Mouse (Mus musculus): ENCODE measurements at regions not wholly inside any gene's neighbourhood (a gene's known extent, or its start where the extent isn't known, plus 50 kb on each side); places are given as distances from the start of the nearest gene placed in this dataset.

DNA sequence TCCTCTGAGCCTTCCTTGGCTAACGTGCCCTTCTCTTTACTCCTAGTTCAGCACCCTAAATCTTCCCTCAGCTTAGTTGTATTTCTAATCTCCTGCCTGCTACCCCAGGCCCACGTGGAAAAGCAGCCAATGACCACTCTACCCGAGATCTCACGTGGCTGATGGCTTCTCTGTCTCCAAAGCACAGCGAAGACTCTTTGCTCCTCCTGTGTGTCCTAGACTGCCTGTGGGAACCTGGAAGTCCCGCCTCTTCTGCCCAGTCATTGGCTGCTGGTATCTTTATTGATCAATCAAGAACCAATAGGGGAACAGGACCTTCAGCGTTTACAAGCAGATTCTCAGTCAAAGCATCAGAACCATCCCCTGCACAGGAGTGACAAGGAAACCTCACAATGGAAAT, 54.8 kb downstream of the Gm19935 start:
- Histone ChIP-seq H3K9me3 (ENCODE audit: control insufficient read depth, low read length) (no peaks in the 10 kb centered on the region), H3K4me1 (replicated peaks; ENCODE audit: control insufficient read depth, insufficient read depth, low read length) (no peaks in the 10 kb centered on the region), H3K9ac (ENCODE audit: low read length) (no peak overlapping the region), H3K27me3 (ENCODE audit: control insufficient read depth, insufficient read depth, low read depth, low read length) (no peaks in the 10 kb centered on the region), H3K4me3 (ENCODE audit: low read length) (no peak overlapping the region), H3K36me3 (ENCODE audit: control insufficient read depth, insufficient read depth, low read length) (no peaks in the 10 kb centered on the region), H3K4me2 (ENCODE audit: low read depth, low read length) (no peak overlapping the region), H3K27ac (ENCODE audit: low read length) (no peak overlapping the region)
- WGBS, result 82% methylated on average over 7 of the region's 7 CpGs
- no peak for ATAC-seq (ENCODE audit: low read depth)

DNA sequence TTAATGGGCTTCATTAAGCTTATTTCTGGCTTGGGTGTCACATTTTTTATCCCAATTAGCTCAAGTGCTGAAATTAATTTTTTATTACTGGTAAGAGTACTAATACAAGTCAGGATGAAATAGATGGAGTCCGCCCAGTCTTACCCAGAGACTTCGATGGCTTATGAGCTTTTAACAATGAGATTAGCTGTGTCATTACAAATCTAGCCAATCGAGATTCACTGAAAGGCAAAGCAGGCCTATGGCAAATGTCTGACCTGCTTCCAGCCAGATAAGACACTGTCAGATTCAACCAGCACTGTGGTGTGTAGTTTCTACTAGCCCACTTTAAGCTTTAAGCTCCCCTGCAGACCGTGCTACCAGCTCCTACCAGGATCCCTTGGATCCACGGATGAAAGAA, 55.2 kb downstream of the Gm19935 start:
- H3K4me2 ChIP-seq (ENCODE audit: low read depth, low read length), result no peak overlapping the region
- H3K9ac ChIP-seq (ENCODE audit: low read length), result no peak overlapping the region
- no peak overlapping the region for H3K4me3 ChIP-seq (ENCODE audit: low read length)
- no peak for ATAC-seq (ENCODE audit: low read depth)
- H3K4me1 ChIP-seq (replicated peaks; ENCODE audit: control insufficient read depth, insufficient read depth, low read length), result no peaks in the 10 kb centered on the region
- 82% methylated on average over 5 of the region's 5 CpGs for WGBS
- no peaks in the 10 kb centered on the region for H3K27me3 ChIP-seq (ENCODE audit: control insufficient read depth, insufficient read depth, low read depth, low read length)
- no peaks in the 10 kb centered on the region for H3K9me3 ChIP-seq (ENCODE audit: control insufficient read depth, low read length)
- H3K27ac ChIP-seq (ENCODE audit: low read length), result no peak overlapping the region
- no peaks in the 10 kb centered on the region for H3K36me3 ChIP-seq (ENCODE audit: control insufficient read depth, insufficient read depth, low read length)

DNA sequence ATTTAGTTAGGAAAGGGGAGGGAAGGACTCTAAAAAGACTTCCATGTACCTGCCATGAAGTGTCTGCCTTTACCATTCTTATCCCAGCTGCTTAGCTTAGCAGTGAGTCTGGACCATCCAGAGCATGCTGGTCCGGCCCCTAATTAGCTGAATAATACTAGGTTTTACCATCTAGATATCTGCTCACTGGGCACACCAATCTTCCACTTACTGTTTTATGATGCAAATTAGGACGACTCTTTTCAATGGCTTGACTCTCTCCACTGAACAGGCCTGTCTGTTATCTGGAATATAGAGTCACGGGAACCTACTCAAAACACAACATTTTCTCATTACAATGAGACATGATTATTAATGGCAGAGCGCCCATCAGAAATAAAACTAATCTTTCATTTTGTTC, 55.7 kb downstream of the Gm19935 start:
- WGBS, result 87% methylated on average over 4 of the region's 4 CpGs
- Histone ChIP-seq H3K27me3 (ENCODE audit: control insufficient read depth, insufficient read depth, low read depth, low read length) (no peaks in the 10 kb centered on the region), H3K27ac (ENCODE audit: low read length) (no peak overlapping the region), H3K4me1 (replicated peaks; ENCODE audit: control insufficient read depth, insufficient read depth, low read length) (no peaks in the 10 kb centered on the region), H3K36me3 (ENCODE audit: control insufficient read depth, insufficient read depth, low read length) (no peaks in the 10 kb centered on the region), H3K9me3 (ENCODE audit: control insufficient read depth, low read length) (no peaks in the 10 kb centered on the region), H3K4me3 (ENCODE audit: low read length) (no peak overlapping the region), H3K4me2 (ENCODE audit: low read depth, low read length) (no peak overlapping the region), H3K9ac (ENCODE audit: low read length) (no peak overlapping the region)
- no peak for ATAC-seq (ENCODE audit: low read depth)

DNA sequence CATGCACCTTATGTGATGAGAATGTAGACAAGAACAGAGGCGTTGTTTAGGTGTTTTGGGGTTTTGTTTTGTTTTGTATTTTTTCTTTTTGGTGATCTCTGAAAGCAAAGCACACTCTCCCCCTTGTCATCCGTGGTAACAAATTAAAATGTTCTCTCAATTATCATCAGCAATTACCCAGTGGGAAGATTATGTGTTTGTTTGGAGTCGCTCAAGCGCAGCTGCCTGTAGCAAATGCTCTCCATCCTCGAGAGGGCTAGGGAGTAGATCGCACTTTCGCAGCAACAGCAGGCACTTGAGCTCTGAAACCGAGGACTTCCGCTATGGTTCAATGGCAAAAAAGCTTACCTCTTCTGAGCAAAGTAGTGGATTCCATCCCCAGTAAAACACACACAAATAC, 57.7 kb downstream of the Gm19935 start:
- H3K4me3 ChIP-seq (ENCODE audit: low read length), result no peak overlapping the region
- H3K36me3 ChIP-seq (ENCODE audit: control insufficient read depth, insufficient read depth, low read length), result no peaks in the 10 kb centered on the region
- H3K4me1 ChIP-seq (replicated peaks; ENCODE audit: control insufficient read depth, insufficient read depth, low read length), result no peaks in the 10 kb centered on the region
- no peak overlapping the region for H3K9ac ChIP-seq (ENCODE audit: low read length)
- no peaks in the 10 kb centered on the region for H3K27me3 ChIP-seq (ENCODE audit: control insufficient read depth, insufficient read depth, low read depth, low read length)
- 78% methylated on average over 9 of the region's 9 CpGs for WGBS
- no peaks in the 10 kb centered on the region for H3K9me3 ChIP-seq (ENCODE audit: control insufficient read depth, low read length)
- no peak for ATAC-seq (ENCODE audit: low read depth)
- no peak overlapping the region for H3K4me2 ChIP-seq (ENCODE audit: low read depth, low read length)
- no peak overlapping the region for H3K27ac ChIP-seq (ENCODE audit: low read length)

DNA sequence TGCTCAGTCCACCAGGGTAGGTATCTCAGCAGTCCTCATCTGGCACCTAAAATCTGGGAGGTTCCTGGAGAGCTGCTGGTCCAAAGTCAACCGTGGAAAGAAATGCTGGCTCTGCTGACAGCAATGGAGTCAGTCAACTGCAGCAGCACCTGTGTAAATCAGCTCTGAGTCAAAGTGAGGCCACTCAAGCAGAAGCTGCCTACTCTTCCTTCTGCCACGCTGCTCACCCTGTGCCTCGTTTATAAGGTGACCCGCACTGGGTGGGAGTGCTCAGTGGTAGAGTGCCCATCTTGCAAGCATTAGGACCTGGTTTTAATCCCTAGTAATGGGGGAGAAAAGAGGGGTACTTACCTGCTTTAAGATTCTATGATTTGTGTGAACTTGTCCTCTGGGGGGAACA, 62.2 kb downstream of the Gm19935 start:
- Histone ChIP-seq H3K9ac (ENCODE audit: low read length) (no peak overlapping the region), H3K36me3 (ENCODE audit: control insufficient read depth, insufficient read depth, low read length) (no peaks in the 10 kb centered on the region), H3K27me3 (ENCODE audit: control insufficient read depth, insufficient read depth, low read depth, low read length) (no peaks in the 10 kb centered on the region), H3K27ac (ENCODE audit: low read length) (no peak overlapping the region), H3K4me2 (ENCODE audit: low read depth, low read length) (no peak overlapping the region), H3K4me1 (replicated peaks; ENCODE audit: control insufficient read depth, insufficient read depth, low read length) (no peaks in the 10 kb centered on the region), H3K4me3 (ENCODE audit: low read length) (no peak overlapping the region), H3K9me3 (ENCODE audit: control insufficient read depth, low read length) (no peaks in the 10 kb centered on the region)
- ATAC-seq (ENCODE audit: low read depth), result no peak
- 72% methylated on average over 4 of the region's 4 CpGs for WGBS

DNA sequence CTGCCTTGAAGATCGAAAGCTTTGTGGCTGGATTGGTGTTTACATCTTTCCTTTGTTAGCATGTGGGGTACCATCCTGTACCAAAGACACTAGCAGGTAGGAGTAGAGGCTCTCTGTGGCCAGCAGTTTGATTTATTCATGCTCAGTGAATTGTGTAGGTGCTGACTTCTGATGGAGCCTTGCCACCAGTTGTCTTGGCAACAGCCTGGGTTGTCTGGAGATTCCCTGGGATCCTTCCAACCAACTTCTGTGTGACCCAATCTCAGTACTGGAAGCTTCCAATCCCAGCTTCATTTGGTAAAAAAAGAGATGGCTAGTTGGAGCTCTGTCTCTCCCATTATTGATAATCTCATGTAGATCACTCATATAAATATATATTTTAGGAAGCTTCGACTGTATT, 73.6 kb downstream of the Gm19935 start:
- 81% methylated on average over 2 of the region's 2 CpGs for WGBS
- no peaks in the 10 kb centered on the region for H3K4me1 ChIP-seq (replicated peaks; ENCODE audit: control insufficient read depth, insufficient read depth, low read length)
- H3K27me3 ChIP-seq (ENCODE audit: control insufficient read depth, insufficient read depth, low read depth, low read length), result no peaks in the 10 kb centered on the region
- no peak overlapping the region for H3K4me3 ChIP-seq (ENCODE audit: low read length)
- no peaks in the 10 kb centered on the region for H3K36me3 ChIP-seq (ENCODE audit: control insufficient read depth, insufficient read depth, low read length)
- H3K9me3 ChIP-seq (ENCODE audit: control insufficient read depth, low read length), result no peaks in the 10 kb centered on the region
- H3K27ac ChIP-seq (ENCODE audit: low read length), result no peak overlapping the region
- no peak for ATAC-seq (ENCODE audit: low read depth)
- no peak overlapping the region for H3K4me2 ChIP-seq (ENCODE audit: low read depth, low read length)
- H3K9ac ChIP-seq (ENCODE audit: low read length), result no peak overlapping the region

DNA sequence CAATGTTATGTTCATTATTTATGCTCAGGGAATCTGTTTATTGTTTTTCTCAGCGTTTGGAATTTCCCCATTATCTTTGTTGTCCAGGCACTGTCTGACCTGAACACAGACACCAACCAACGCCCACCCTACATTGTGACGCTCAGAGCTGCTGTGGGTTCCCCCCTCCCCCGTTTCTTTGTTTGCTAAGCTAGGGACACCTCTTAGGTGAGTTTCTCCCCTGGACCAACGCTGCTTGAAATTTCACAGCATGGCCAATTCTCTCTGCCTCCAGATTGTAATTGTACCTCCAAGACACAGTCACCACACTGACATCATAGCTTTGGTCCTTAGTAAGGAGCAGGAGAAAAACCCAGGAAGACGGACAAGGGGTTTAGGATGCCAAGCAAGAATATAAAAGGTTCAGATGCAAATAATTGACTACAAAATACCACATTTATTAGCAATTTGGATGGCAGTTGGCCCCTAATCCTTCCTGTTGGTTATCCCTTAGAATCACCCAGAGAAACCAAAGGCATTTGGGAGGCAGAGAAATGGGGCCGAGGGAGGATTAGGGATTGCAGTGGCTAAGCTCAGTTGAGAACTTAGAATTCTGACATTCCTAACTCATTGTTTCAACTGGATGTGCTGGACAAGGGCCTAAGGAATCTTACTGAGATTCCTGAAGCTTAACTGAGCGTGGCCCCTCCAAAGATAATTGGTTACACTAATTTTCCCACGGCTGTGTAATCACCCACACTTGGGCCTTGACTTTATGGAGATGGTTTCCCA, 76.0 kb downstream of the Gm19935 start:
- no peaks in the 10 kb centered on the region for H3K9me3 ChIP-seq (ENCODE audit: control insufficient read depth, low read length)
- H3K9ac ChIP-seq (ENCODE audit: low read length), result no peak overlapping the region
- no peaks in the 10 kb centered on the region for H3K36me3 ChIP-seq (ENCODE audit: control insufficient read depth, insufficient read depth, low read length)
- H3K4me3 ChIP-seq (ENCODE audit: low read length), result no peak overlapping the region
- no peak overlapping the region for H3K27ac ChIP-seq (ENCODE audit: low read length)
- no peaks in the 10 kb centered on the region for H3K4me1 ChIP-seq (replicated peaks; ENCODE audit: control insufficient read depth, insufficient read depth, low read length)
- no peak overlapping the region for H3K4me2 ChIP-seq (ENCODE audit: low read depth, low read length)
- no peaks in the 10 kb centered on the region for H3K27me3 ChIP-seq (ENCODE audit: control insufficient read depth, insufficient read depth, low read depth, low read length)
- ATAC-seq (ENCODE audit: low read depth), result no peak
- 45% methylated on average over 9 of the region's 9 CpGs for WGBS

DNA sequence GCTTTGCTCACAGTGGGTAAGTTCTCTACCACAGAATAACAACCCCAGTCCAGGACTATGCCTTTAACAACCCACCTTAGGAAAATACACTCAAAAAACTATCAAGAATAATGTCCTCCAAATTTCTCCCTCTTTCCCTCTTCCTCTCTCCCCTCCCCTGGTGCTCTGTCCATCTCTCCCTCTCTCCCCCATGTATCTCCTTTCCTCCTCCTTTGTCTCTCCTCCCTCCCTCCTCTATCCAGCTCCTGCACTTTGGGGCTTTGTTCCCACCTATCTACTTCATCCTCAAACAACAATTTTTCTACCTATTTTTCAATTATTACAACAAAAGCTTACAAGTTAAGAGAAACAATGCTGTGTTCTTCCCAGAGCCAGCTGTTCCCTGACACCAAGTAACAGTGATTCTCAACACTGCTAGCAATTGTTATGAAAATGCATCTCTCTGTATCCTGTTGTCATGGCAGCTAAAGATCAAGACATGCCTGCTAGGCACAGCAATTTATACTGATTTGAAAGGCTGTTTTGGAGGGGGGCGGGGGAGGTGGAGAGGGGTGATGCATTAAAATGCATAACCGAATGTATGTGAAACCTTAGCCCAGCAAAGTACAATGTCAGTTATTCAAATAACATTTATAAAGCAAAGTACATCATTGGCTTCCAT, 76.8 kb downstream of the Gm19935 start:
- H3K9me3 ChIP-seq (ENCODE audit: control insufficient read depth, low read length), result no peaks in the 10 kb centered on the region
- no peak overlapping the region for H3K27ac ChIP-seq (ENCODE audit: low read length)
- no peaks in the 10 kb centered on the region for H3K4me1 ChIP-seq (replicated peaks; ENCODE audit: control insufficient read depth, insufficient read depth, low read length)
- no peaks in the 10 kb centered on the region for H3K27me3 ChIP-seq (ENCODE audit: control insufficient read depth, insufficient read depth, low read depth, low read length)
- H3K9ac ChIP-seq (ENCODE audit: low read length), result no peak overlapping the region
- WGBS, result 63% methylated on average over 2 of the region's 2 CpGs
- H3K4me3 ChIP-seq (ENCODE audit: low read length), result no peak overlapping the region
- no peak for ATAC-seq (ENCODE audit: low read depth)
- H3K36me3 ChIP-seq (ENCODE audit: control insufficient read depth, insufficient read depth, low read length), result no peaks in the 10 kb centered on the region
- H3K4me2 ChIP-seq (ENCODE audit: low read depth, low read length), result no peak overlapping the region

DNA sequence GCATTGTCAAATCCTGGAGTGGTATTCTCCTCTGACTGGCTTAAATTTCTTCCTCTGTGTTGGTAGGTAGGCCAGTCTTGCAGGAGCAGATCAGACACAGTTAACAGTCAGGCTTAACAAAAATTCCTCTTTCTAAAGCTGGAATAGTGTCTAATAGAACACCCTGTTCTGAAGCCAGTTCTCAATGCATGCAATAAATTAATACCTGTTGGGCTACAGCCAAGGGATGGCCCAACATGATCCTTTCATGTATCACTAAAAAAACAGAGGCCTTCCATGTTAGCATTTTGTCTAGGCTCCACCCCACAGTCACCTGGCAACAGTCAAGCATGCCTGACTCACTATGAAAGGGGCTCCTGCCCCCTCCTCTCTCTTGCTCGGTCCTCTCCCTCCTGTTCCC, 89.2 kb downstream of the Gm19935 start:
- ATAC-seq (ENCODE audit: low read depth), result no peak
- no peaks in the 10 kb centered on the region for H3K4me1 ChIP-seq (replicated peaks; ENCODE audit: control insufficient read depth, insufficient read depth, low read length)
- H3K4me2 ChIP-seq (ENCODE audit: low read depth, low read length), result no peak overlapping the region
- WGBS, result 25% methylated on average over 1 of the region's 1 CpGs
- H3K27ac ChIP-seq (ENCODE audit: low read length), result no peak overlapping the region
- no peak overlapping the region for H3K9ac ChIP-seq (ENCODE audit: low read length)
- H3K9me3 ChIP-seq (ENCODE audit: control insufficient read depth, low read length), result no peaks in the 10 kb centered on the region
- H3K4me3 ChIP-seq (ENCODE audit: low read length), result no peak overlapping the region
- H3K36me3 ChIP-seq (ENCODE audit: control insufficient read depth, insufficient read depth, low read length), result no peaks in the 10 kb centered on the region
- H3K27me3 ChIP-seq (ENCODE audit: control insufficient read depth, insufficient read depth, low read depth, low read length), result no peaks in the 10 kb centered on the region

Measured in lung, embryonic 16.5 days (tissue).